Mouse (Mus musculus) cerebral cortex, adult 2 months (tissue): Measurements from ENCODE around the gene Cdrt4.

Source experiments
- WGBS: fragments of 180-500 bp; shearing (Covaris S2); methylation state at CpG from one replicate; pipeline ENCODE4 v1.1.7; 2018; 5-methylcytosine and 5-hydroxymethylcytosine counted together

Cdrt4 gene

GRCm38 (mm10) chr11:62996522-62996898 lies 45.5 kb downstream of the Cdrt4 start:
- WGBS: 79% methylated on average over 4 of the region's 4 CpGs

- WGBS: 84% methylated on average over 5 of the region's 5 CpGs
Observed at GRCm38 (mm10) chr11:62997039-62997717, 46.2 kb downstream of the Cdrt4 start.

- WGBS: 38% methylated on average over 11 of the region's 11 CpGs
Observed at GRCm38 (mm10) chr11:62997718-62998281, 46.8 kb downstream of the Cdrt4 start.

DNA sequence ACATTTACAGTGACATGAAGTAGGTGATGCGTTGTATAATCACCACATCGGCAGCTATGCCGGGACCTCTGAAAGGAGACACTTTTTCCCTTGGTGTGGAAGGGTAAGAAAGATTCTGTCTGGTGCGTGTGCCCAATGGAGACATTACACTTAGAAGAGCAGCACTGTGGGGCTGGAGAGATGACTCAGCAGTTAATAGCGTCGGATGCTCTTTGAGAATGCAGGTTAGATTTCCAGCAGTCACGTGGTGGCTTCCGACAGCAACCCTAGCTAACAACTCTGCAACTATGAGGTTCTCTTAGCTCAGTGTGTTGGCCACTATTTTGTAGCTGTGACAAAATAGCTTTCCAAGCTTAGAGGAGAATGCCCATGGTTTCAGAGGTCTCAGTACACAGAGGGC lies 49.1 kb downstream of the Cdrt4 start:
- 94% methylated on average over 8 of the region's 8 CpGs for WGBS

DNA sequence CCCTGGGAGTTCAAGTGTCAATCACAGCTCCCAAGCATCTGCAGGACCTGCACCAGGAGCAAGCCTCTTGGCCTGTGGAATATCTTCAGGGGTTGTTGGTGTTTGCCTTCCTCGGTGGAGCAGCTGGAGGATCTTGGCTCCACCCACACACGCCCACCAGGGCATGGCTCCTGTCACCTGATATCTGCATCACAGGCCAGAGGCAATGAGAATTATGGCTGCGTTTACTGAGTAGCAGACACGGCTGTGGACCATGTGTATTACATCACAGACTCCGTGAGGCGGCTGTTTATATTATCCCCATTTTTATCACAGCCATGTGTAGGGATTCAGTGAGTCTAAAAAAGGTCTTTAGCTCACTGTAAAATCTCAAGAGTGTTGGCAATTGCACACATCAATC lies 53.6 kb downstream of the Cdrt4 start:
- WGBS: 58% methylated on average over 6 of the region's 6 CpGs

DNA sequence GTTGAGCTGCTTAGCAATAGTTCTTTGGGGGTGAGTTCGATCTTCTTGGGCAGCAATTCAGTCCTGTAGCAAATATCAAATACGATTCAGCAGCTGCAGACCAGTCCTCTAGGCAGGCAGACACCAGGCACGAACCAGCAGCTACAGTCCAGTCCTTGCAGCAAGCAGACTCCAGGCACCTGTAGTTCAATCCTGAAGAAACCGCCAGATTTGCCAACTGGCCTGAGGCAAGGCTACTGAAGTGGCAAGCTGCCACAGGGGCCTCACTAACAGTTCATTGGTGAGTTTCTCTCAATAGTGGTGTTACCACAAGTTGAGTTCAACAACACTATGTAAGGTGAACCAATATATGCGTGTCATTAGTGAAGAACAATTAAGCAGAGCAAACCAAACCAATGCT lies 56.4 kb downstream of the Cdrt4 start:
- WGBS: 92% methylated on average over 5 of the region's 5 CpGs

DNA sequence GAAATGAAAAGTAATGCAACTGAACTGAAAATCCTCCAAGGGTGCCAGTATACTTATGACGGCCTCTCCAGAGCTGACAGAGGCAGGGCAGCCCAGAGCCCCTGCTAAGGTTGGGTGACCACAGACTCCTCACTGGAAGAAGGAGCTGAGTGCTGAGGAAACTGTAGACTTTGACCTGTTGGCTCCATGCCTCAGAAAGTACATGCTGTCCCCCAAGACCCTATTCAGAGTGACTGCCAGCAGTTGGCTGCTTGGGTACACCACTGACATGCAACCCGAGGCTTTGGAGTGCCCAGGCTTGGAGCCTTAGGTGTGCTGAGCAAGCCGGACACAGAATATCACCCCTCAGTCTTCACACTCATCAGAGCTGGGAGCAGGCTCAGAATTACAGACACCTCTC lies 57.0 kb downstream of the Cdrt4 start:
- 88% methylated on average over 3 of the region's 3 CpGs for WGBS

- WGBS: 60% methylated on average over 3 of the region's 3 CpGs
Observed at GRCm38 (mm10) chr11:63009761-63010160, 58.8 kb downstream of the Cdrt4 start.

GRCm38 (mm10) chr11:63017327-63018082 lies 66.5 kb downstream of the Cdrt4 start:
- 87% methylated on average over 6 of the region's 6 CpGs for WGBS

- WGBS: 71% methylated on average over 6 of the region's 6 CpGs
Observed at GRCm38 (mm10) chr11:63018083-63018622, 67.2 kb downstream of the Cdrt4 start.

DNA sequence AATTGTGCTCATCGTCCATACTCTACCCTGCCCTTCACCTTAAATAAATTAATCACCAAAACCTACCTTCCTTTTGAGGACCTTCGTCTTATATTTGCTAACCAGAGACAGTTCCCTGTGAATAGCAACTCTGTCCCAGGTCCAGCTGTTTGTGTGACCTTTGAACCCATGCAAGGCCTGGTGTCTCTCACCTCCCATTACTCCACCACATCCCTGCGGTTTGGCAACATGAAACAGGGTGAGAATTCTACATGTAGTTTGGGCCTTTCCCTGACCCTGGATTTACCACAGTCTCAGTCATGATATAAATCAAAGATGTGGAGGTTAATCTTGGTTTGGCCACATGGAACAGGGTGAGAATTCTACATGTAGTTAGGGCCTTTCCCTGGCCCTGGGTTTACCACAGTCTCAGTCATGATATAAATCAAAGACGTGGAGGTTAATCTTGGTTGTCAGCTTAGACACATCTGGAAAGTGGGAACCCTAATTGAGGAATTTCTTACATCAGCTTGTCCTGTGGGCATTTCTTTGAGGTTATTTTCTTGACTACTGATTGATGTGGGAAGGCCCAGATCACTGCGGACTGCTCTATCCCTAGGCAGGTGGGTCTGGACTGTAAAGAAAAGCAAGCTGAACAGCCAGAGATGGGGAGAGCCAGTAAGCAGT lies 70.3 kb downstream of the Cdrt4 start:
- WGBS: 92% methylated on average over 5 of the region's 5 CpGs

- 77% methylated on average over 5 of the region's 5 CpGs for WGBS
Observed at GRCm38 (mm10) chr11:63023461-63023860, 72.5 kb downstream of the Cdrt4 start.

DNA sequence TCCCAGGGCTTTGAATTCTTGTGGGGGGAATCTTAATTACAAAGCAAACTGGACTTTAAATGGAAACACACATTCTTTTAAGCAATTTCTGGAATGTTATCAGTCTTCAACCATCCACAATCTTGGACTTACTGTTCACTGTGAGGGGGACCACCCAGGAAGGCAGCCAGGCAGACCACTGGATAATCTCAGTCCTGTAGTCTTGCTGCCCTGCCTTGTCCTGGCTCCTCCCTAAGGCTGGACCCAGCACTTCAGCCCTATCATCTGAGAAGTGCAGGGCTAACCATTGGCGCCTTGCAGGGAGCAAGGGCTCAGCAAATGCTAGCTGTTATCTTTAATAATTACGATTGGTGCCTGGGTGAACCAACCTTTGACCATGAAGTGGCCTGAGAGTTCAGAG lies 73.1 kb downstream of the Cdrt4 start:
- 97% methylated on average over 2 of the region's 2 CpGs for WGBS

DNA sequence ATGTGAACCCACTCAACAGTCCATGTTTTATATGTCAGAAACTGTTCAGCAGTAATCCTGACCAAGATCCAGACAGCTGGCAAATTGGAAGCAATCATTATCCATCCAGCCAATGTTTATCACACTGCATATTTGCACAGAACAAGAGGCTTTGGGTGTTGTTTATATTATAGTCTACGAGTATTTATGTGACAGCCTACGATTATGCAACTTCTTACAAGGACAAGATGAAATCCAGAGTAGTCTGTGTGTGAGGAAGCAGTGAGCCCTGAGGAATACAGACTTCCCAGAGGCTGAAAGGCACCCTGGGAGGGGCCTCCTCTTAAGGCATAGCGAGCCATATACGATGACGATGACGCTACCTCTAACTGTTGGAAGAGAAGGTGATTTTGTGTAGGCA lies 74.5 kb downstream of the Cdrt4 start:
- WGBS: 52% methylated on average over 6 of the region's 6 CpGs

- WGBS: 47% methylated on average over 9 of the region's 9 CpGs
Observed at GRCm38 (mm10) chr11:63026651-63027141, 75.7 kb downstream of the Cdrt4 start.

GRCm38 (mm10) chr11:63028131-63028530 lies 77.1 kb downstream of the Cdrt4 start:
- WGBS: 92% methylated on average over 3 of the region's 3 CpGs

DNA sequence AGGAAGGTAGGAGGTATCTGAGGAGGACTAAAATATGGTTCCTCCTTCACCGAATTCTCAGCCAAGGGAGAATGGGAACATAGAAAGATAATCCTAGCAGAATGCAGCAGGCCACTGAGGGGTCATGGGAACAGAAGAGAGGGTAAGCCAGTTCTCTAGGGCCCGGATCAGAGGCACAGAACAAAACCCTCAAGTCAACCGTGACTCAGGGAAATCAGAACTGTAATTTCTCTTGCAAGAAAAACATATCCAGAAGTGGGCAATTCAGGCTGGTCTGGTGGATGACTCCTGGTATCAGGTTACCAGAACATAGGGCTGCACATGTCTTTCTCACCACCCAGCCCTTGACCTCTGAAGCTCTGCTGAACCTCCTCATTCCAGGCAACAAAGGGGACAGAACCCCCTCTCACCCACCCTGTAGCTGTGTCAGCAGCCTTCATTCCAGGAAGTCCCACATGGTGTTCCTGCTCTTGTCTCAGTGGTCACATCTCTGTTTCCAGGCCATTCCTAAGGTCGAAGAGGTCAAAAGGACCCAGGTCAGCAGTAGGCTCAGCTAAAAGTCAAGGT lies 78.2 kb downstream of the Cdrt4 start:
- 77% methylated on average over 4 of the region's 4 CpGs for WGBS

DNA sequence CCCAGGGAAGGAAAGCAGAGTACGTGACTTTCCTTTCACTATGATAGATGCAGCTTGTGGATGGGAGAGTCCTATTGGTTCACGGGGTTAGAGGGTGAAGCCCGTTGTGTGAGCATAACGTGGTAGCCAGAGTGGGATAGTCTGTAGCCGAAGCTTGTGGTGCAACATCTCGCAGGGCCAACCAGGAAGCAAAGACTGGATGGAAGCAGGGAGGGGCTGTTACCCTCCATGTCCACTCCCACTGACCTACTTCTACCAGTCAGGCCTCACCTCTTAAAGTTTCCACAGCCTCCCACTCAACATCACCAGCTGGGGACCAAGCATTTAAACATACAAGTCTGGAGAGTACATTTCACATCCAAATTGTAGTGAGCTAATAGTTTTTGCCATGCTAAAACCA lies 78.7 kb downstream of the Cdrt4 start:
- WGBS: 87% methylated on average over 6 of the region's 6 CpGs

GRCm38 (mm10) chr11:63035420-63036211 lies 84.6 kb downstream of the Cdrt4 start:
- WGBS: 80% methylated on average over 11 of the region's 11 CpGs

- 62% methylated on average over 12 of the region's 12 CpGs for WGBS
Observed at GRCm38 (mm10) chr11:63040002-63040661, 89.1 kb downstream of the Cdrt4 start.
